Mouse (Mus musculus): ENCODE results near the gene Fbxo11.
A peak's percentile ranks its signal among the peaks of the same experiment; 100 is the strongest.
"Not testable (repeated sequence)": the region's sequence is repeated elsewhere in the genome, so short reads cannot be mapped to it uniquely, and the experiment has no call there.

The Fbxo11 gene

DNA sequence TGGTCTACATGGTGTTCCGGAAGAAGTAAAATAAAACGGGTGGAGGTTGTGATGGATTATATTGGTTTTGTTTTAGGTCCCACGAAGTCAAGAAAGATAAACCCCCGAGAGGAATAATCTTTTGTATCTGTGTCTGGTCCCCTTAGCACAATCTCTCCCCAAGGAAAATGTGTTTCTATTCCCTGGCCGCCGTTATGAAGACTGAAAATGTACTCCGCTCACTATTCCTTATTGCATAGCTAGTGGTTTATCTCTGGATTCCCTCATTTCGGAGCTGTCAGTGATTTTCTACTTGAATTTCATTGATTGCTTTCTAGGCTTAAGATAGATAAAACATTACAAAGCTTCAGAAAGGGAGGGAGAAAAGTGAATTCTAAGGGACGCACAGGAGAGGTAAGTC lies 1.7 kb upstream of the Fbxo11 start:
- no peak for DNase-seq

DNA sequence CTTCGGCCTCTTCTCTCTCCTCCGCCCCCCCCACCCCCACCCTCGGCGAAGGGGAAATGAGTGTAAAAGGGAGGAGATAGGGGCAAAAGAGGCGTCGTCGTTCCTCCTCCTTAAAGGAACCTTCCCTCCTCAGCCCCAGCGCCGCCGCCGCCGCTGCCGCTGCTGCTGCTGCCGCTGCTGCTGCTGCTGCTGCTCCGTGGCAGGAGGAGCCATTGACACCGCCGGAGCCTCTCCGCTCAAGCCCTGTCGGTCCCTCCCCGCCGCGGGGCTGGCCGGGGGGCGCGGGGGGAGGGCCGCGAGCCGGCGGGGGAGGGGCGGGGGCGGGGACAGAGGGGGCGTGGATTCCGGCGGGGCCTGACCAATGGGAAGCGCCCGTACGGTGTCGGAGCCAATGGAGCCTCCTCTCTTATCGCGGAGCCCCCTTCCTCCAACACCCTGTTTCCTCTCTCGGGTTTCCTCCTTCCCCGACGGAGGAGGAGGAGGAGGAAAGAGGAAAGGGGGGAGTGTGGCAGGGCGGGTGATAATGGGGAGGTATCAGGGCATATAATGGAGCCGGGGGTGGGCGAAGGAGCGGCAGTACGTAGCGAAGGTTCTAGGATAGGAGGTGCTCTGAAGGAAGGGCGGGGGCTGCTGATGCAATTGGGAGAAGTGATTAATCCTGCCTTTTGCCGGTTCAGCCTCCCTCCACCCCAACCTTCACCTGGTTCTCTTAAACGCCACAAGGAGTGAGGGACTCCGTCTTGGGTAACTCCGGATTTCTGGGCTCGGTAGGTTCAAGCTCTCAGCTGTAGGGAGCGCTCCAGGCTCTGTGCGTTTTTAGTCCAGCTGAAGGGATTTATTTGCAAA lies 933 bp upstream of the Fbxo11 start:
- peak; percentile 87 for DNase-seq

DNA sequence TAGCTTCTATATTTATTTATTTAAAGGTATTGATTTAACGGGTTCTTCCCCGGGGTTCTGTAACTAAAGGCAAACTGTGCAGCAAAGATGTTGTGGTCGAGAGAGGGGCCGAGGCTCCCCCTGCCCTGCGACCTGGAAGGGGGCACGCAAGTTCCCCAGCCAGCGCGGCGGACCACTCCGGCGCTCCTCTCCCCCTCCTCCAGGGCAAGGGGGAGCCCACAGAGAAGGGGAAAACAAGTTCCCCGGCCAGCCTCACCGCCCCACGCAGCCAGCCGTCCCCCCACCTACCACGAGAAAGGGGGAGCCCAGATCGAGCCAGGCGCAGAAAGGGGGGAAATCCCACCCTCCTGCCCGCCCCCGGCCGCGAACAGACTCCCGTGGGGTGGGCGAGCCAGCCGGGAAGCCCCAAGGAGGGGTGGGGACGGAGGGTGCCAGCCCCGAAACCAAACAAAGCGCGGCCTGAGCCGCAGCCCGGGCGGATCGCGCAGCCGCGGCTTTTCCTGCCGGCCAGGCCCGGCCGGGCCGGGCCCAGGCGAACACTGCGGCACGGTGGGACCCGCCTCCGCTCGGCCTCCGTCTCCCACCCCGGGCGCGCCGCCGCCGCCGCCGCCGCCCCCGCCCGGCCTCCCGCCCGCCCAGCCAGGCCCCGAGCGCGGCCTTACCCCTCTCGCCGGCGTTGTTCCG lies 602 bp downstream of the Fbxo11 start:
- DNase-seq = peak; percentile 74

DNA sequence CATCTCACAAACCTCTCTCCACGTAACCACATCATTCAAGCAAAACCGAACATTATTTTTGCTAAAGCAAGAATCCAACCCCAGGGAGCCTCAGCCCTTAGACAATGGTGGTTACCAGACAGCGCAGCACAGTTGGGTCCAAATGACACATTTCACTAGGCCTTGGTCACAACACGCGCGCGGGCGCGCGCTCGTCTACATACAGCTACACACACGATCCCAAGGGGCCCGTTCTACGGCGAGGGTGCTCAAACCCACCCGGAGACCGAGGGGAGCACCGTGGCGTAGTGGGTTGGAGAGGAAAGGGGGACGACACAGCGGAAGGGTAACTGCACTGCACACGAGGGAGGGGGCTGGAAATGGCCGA lies 1.1 kb downstream of the Fbxo11 start:
- DNase-seq = peak; percentile 74

DNA sequence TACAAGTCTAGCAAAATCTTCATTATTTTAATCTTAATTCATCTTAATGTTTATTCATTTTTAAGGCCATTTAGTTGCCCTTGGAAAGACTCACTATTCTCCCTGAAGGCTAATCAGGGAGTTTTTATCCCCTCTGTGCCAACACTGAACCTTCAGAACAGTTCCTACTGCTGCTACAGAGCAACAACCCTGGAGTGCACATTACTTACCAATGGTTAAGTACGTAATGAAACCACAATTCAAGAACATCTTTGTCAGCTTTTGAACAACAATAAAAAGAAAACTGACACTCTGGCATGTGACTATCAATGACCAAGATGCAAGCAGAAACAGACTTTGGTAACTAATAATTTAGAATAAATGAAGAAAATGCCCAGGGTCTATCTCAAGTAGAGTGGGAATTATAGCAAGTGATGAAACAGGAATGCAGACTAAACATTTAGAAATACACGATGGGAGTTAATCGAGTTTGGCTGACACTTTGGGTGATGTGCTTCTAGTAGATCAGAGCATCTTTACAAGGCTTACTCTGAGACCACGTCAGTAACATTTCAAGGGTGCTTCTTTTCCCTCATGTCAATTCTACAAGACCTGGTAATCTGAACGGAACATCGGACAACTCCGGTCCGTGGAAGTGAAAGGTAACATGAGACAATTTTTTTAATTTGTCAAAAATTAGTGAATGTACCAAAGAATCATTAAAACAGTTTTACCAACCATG lies 2.1 kb downstream of the Fbxo11 start:
- no peak for DNase-seq

DNA sequence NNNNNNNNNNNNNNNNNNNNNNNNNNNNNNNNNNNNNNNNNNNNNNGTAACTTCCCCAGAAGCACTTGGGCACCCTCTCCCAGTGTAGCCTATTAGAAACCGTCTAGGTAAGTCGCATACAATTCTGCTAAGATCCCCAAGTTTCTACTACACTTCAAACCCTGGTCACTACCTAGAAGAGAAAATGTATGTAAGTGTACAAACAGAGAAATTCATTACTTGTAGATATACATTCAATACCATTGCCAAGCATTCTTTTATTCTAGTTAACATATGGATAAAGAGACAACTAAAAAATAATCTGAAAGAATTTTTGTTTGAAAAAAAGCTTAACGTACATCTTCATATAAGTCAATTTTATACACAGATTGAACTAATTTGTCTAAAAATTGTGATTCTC lies 3.1 kb downstream of the Fbxo11 start:
- no peak for DNase-seq

DNA sequence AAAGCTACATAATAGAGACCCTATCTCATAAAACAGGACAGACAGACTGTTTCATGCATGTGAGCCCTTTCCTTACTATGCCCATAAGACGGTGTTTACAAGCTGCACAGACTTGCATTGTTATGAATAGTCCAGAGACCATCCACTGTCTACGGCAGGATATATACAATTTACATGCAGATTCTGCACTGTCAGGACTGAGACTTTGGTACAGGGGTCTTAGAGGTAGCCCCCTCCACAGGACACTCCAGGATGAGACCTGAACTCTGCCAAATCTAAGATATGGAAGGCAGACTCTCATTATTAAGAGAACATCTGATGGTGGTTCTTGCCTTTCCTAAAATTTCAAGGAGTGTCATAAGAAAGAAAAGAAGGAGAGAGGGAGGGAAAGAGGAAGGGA lies 6.8 kb downstream of the Fbxo11 start:
- no peak for DNase-seq

DNA sequence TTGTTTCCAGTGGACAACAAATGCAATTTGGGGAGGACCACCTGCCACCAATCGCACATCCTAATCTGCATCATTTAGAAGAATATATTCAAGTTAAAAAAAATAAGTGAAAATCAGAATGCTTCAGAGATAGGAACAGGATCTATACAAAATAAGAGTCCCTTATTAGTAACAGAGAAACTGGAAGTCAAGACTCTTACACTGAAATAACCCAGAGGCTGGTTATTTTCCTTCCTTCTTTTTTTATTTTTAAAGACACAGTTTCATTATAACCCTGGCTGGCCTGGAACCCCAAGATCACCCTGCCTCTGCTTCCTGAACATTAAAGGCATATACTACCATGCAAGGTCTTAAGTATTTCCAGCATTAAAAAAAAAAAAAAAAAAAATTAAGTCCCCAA lies 7.2 kb downstream of the Fbxo11 start:
- no peak for DNase-seq

DNA sequence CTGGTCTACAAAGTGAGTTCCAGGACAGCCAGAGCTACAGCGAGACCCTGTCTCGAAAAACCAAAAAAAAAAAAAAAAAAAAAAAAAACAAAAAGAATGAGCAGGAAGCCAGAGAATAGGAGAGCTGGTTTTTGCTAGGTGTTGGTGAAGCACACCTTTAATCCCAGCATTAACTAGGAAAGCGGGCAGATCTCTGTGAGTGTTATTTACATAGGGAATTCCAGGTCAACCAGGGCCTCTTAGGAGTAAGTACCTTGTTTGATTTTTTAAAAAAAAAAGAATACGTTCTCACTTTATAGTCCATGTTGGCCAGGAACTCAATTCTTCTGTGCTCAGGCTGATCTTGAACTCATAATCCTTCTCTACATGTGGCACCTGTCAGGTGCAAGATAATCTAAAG lies 13.4 kb downstream of the Fbxo11 start:
- no peak for DNase-seq

DNA sequence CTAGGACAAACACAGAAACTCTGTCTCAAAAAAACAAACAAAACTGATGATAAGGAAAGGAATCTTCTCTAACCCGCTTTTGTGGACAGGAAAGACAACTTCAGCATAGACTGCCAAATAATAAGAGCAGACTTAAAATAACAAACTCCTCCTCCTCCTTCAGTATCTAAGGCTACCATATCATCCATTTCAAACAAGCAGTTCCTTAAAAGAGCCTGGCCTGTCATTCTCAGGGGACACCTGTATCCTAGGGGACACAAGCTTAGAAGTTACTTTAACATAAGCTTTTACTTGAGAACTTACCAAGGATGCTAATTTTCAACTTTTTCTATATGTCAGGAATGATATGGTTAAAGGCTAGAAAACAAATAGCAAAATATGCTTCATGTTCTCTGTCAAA lies 14.2 kb downstream of the Fbxo11 start:
- no peak for DNase-seq

DNA sequence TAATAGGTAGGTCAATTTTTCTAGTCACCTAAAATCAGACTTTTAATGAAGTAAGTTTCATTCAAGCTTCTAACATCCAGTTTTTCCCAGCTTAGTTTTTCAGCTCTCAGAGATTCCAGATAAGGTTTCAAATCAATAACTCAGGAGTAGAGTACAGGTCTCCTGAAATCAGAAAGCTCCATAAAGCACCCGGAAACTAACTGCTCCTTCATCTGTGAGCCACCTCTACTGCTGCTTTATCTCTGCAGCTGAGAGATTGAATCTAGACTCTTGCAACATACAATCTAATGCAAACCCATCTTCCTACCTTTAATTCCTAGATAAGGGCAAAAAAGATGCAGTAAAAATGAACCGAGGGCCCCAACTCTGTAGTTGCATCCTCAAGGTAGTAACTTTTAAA lies 14.8 kb downstream of the Fbxo11 start:
- DNase-seq = no peak

DNA sequence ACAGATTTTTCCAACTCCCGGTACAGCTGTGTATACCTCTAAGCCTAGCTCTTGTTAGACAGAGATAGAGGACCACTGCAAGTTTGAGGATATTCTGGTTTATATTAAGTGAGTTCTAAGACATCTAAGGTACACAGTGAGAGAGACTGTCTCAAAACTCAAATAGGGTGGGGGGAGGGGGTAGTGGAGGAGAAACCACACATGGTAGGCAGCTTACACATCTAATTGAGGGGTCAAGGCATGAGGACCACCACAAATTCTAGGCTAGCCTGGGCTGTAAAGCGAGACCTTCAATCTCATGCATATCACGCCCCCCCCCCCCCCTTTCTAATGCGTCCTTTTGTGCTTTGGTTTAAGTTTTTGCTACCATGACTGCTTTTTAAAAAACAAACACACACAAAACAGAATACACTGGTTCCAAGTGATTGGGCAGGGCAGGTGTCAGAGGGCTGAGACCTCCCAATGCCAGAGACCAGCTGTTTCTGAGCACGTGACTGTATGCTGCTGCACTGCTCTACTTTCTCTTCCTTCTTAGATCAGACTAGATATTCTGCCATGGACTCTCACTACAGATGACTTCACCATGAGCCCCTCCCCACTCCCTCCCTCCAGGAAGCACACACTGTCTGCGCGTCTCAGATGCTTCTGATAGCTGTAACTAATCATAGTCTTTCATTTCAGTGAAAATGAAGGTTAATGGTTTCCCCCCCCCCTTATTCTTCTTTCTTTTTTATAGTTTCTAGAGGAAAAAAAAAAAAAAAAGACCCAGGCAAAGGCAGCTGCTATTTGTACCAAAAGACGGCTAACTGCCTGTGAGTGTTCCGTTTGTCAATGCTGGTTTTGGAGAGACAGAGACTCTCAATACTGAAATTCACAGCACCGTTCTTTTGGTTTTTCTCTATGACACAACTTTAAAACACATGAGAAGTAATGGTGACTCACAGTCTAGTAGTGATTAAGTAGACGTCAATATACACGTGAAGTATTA lies 22.7 kb downstream of the Fbxo11 start:
- DNase-seq = no peak

DNA sequence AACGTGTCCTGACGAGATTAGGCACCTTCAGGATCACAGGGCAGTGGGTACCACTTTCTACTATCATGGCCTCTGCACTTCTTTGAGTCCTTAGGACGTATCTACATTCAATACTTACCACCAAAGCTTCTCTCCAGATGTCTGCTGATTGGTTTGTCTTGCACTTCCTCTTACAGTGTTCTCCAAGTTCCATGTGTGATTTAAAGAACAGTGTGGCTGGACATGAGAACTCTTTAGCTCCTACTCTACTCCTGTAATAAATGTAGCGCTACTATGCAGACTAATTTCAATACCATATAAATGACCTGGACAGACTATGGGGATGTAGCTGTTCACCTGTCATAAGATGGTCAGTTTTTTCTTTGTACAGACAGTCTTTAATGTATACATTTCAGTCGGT lies 24.3 kb downstream of the Fbxo11 start:
- no peak for DNase-seq

DNA sequence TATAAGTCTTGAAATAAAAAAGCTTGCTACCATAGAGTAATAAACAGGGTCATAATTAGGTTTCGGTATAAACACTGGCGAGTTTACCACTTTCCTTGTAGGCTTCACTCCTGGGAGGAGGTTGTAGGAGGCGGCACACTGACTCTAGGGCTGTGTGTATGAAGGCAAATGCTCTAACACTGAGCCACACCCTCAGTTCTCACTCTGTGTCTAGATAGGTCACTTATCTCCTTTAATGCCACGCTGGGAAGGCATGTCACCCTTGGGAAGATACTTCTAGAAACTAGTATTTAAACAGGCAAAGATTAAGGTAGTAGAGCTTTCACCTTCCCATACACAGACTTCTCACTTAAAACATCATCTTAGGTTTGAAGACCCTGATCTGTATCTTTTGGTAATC lies 30.7 kb downstream of the Fbxo11 start:
- no peak for DNase-seq

DNA sequence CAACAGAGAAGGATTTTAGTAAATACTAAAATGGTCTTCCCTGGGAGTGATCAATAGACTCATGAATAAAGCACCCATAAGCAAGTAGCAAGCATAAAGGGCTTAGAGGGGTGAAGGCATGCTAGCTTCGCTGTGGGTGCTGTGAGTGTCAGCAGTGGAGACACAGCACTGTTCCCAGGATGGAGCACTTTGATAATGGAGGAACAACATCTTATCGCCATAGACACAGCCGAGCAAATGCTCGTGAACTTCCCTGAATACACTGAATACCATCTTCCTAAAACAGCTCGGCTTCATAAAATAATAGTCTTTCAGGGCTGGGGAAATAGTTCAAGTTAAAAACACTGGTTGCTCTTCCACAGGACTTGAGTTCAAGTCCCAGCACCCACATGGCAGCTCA lies 33.3 kb downstream of the Fbxo11 start:
- DNase-seq = no peak

DNA sequence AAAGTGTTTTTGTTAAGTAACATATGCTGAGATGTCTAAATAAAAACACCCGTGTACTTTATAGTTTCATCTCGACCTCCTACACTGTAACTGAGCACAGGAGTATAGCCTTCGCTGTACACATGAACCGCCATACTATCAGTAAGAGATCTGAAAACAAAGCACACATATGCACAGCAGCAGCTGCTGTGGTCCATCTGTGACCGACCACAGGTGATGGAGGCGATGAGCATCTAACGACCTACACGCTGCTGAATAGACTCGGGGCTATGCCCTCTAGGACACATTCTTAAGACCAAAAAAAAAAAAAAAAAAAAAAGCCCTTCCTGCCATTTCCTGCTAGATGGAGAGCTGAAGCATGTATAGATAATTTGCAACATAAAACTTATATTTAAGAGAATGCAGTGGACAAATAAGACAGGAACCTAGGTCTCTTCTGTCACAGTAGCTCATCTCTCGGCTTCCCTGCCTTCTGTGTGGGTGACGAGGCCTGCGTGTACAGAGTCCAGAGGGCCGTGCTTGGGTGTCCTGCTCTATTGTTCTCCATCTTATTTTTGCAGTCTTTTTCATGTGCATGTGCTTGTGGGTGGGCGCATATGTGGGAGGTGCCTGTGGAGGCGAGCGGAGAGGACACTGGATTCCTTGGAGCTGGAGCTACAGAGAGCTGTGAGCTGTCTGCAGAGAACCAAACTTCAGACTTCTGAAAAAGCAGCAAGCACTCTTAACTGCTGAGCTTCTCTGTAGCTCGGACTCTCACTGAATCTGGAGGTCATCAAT lies 35.7 kb downstream of the Fbxo11 start:
- DNase-seq = peak; percentile 46

DNA sequence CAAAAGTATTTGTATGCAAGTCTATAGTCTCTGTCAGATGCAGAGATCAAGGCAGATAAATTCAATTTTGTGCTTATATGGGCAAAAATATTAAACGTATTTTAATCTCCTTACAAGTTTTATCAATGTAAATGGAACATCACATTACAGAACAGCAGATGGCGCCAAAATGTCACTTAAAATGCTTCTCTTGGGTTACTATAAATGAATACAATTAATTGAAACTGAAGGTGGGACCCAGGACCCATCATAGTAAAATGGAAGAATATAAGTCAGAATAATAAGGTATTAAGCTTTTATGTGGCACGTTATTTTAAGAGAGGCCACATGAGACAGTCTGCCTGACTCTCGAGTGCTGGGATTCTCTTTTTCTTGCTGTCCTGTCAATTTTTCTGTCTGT lies 39.9 kb downstream of the Fbxo11 start:
- DNase-seq = no peak

DNA sequence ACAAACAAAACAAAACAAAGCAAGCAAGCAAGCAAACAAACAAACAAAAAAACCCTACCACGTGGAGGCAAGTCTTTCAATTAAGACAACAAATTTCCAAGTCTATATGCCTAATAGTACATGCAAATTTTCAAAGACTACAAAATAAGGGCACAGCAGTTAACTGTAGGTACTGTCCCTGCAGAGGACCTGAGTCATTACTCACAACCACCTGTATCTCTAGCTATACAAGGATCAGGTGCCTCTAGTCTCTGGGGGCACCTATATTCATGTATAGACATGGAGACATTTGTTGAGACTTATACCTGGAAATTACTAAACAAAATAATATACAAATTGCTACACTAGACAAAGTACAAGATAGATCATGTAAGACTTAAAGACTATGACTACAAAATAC lies 41.2 kb downstream of the Fbxo11 start:
- DNase-seq = no peak

DNA sequence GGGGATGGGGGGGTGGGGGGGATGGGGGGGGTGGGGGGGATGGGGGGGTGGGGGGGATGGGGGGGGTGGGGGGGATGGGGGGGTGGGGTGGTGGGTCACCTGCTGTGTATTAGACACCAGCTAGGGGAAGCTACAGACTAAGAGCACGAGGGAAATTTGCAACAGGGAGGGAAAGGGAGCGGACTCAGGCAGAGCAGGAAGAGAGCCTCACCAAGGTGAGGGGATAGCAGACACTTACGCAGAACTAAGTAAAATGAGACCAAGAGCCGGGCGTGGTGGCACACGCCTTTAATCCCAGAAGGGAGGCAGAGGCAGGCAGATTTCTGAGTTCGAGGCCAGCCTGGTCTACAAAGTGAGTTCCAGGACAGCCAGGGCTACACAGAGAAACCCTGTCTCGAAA lies 49.1 kb downstream of the Fbxo11 start:
- not testable (repeated sequence) for DNase-seq

DNA sequence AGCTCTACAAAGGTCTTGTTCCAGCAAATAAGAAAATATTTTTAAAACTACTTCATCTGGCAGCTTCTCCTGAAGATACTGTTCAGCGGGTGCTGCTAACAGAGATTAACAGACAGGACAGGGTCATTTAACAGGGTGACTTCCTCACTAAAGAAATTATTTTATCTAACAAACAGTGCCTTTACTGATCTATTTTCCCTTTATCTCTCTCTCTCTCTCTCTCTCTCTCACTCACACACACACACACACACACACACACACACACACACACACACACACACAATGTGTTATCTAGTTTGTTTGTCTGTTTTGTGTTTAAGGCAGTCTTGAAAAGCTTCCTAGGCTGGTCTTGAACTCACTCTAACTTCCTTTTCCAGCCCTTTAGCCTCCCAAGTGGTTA lies 50.6 kb downstream of the Fbxo11 start:
- DNase-seq = no peak

DNA sequence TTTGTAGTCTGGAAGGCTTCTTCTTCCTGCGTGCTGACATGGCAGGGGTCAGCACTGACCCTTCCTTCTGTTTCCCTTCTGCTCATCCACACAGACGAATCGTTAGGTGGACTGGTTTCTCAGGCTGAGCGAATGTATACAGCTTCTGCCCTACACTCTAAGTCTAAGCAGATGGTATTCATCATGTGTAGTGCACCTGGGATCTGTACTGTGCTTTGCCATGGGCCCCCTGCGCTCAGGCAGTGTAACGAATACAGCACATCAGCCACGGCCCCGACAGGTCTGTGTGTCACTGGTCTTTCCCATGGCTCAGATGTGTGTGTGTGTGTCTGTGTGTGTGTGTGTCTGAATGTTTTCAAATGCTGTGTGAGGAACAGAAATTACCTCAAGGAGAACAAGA lies 58.1 kb downstream of the Fbxo11 start:
- DNase-seq = no peak

DNA sequence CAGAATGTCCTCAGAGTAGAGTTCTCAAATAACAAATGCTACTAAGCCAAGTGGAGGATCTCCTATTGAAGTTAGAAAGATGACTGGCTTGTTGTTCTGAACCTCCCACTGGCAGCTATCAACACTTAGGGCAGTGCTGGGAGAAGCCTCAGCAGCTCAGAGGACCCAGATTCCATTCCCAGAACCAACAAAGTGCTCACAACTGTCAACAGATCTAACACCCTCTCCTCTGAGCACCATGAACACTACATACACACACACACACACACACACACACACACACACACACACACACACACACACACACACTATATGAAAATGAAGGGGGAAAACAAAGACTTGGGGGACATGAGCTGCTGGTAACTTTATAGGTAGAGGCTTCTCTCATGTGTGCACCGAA lies 60.2 kb downstream of the Fbxo11 start:
- DNase-seq = no peak

Data from right cerebral cortex, postnatal 25 days (tissue).